Mouse (Mus musculus): ENCODE results near the gene Slc35f4.

Slc35f4 gene

DNA sequence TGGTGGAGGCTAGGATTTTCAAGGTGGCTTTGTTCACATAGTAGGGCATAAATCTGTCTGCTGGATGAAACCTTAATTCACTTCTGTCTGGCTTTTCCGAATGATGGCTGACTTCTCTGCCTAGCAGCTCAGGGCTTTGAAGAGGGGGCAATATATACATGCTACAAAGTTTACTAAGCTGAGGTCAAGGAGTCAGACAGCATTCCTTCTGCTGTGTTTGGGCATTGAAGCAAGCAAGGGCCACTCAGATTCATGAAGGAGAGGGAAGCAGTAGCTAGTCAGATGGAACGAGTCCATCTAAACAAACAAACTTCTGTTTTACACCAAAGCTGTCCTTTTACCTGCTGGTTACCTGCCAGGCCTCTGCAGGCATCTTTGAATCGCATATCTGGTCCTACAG, 248.2 kb downstream of the Slc35f4 start:
- DNase-seq (ENCODE audit: low read depth) = no peak

DNA sequence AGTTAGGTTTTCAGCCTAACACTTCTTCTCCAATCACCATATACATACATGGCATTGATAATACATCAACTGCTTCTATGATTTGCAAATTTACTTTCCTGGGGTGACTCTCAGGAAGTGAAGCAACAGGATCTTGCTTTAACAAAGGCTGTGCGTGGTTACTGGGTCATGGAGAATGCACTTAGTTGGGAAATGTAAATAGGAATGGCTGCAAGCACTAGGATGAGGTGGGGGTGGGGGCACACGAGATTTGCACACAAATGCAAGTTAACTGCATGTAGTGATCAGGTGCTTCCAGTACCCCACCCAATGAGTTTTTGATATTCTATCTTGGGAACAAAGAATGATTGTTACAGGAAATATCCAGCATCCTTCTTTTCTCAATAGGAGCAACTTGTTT, 250.5 kb downstream of the Slc35f4 start:
- DNase-seq (ENCODE audit: low read depth) = no peak

DNA sequence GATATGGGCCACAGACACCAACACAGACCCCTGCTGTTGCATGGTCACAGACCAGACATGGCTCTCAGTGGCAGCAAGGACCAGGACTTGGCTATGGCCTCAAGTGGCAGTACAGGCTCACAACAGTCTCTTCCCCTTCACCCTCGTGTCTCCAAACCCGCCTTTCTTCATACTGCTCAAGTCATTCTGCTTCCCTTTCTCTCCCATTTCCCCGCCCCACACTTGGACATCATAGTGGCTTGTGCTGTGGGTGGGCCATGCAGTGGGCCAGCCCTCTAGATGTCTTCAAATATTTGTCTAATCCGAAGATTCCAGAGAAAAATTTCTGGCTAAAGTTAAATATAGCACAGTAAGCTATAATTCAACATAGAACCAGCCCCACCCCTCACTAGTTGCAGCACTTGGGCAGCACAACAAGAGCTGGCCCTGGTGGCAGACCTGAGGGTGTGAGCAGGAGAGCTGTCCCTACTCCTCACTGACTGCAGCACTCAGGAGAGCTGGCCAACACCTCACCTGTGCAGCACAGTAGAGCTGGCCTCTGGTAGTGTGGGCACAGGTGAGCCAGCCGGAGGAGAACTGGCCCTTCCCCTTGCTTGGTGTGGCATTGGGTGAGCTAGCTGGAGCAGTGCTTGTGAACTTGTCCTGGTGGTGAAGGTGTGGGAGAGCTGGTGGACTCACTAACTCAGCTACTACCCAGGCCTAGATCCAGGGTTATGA, 260.4 kb downstream of the Slc35f4 start:
- no peak for DNase-seq (ENCODE audit: low read depth)
